Mouse (Mus musculus) thymus, adult 2 months (tissue): ENCODE measurements around the gene Cped1.

ENCODE experiments used
- CTCF ChIP-seq: fragments of 200-500 bp; IDR thresholded peaks from 2 replicates; pipeline ENCODE4 v1.5.1; 2012; ENCODE audit warnings: mild to moderate bottlenecking, control low read depth, low read length, moderate library complexity, borderline replicate concordance; ENCODE audit not compliant: control insufficient read depth, poor library complexity, insufficient read depth; ENCODE audit errors: extremely low read depth
- POLR2A ChIP-seq: fragments of 200-500 bp; IDR thresholded peaks from 2 replicates; pipeline ENCODE4 v1.6.1; 2012; ENCODE audit warnings: mild to moderate bottlenecking, low read length, control low read depth, moderate library complexity; ENCODE audit not compliant: control insufficient read depth, poor library complexity, insufficient read depth; ENCODE audit errors: extremely low read depth

DNA sequence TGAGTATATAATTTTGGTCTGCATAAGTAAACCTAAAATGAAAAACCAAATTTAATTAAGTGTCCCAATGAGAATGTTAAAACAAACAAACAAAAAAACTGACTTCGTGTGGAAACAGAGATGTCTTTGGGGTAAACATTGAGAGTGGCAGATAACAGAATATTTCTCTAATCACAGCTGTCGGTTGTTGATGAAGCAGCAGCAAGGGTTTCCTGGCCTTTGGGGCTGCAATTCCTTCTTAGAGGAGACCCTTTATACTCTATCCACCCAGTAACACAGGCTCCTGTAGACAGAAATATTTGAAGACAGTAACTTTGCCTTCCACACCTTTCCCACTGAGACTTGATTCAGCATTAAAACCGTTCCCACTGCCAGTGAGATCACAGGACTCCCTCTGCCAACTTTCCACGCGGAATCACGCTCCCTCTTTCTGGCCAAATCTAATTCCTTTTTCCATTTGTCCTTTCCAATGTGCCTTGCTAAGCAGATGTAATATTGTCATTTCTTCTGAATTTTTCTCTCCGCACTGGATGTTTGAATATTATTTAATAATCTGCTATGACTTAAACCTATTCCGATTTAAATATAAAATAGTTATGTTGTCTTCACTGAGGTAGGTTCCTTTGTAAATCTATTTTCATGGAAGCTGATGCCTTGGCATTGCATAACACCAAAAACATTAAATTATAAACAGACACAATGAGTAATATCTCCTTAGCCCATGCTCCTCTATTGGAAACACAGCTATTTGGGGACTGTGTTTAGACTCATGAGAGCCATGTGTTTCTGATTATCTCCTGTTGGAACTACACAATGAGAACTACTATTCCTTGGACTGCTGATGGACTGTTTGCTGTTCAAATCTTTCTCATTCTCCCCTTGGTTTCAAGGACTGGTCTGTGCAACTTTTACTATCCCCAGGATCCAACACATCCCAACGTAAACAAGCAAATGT lies 4.7 kb downstream of the Cped1 start:
- TF ChIP-seq CTCF (no peak), POLR2A (no peak)
